Mouse (Mus musculus): Measurements from ENCODE around the gene Prr7. TPM values are rescaled to one million over a fixed set of nuclear protein-coding genes. Genes with fewer than 3 reads are reported as not detected.
A peak's percentile ranks its signal among the peaks of the same experiment; 100 is the strongest.

Gene Prr7
- polyA plus RNA-seq, 1 experiment from 2014 or later: 5.5 TPM

- WGBS: 14% methylated on average over 7 of the region's 7 CpGs
- H3K27ac ChIP-seq: peak overlapping the region; percentile 99
- ATAC-seq (replicated peaks): no peak
Observed at GRCm38 (mm10) chr13:55484520-55485088, 20.5 kb downstream of the Prr7 start.

GRCm38 (mm10) chr13:55486029-55486794, 22.1 kb downstream of the Prr7 start:
- Histone ChIP-seq H3K4me3 (peak overlapping the region; percentile 77), H3K36me3 (replicated peaks) (peaks cover 11% of the 10 kb centered on the region), H3K4me1 (peaks cover 51% of the 10 kb centered on the region), H3K27ac (peak overlapping the region; percentile 99), H3K9me3 (no peaks in the 10 kb centered on the region), H3K4me2 (peak overlapping the region; percentile 94), H3K27me3 (replicated peaks) (no peaks in the 10 kb centered on the region), H3K9ac (peak overlapping the region; percentile 100)
- ATAC-seq (replicated peaks): no peak
- 20% methylated on average over 14 of the region's 14 CpGs for WGBS

More at GRCm38 (mm10) chr13:55484520-55485088, 20.5 kb downstream of the Prr7 start:
- peak overlapping the region; percentile 77 for H3K4me3 ChIP-seq
- no peaks in the 10 kb centered on the region for H3K27me3 ChIP-seq (replicated peaks)
- peaks cover 25% of the 10 kb centered on the region for H3K36me3 ChIP-seq (replicated peaks)
- peak overlapping the region; percentile 100 for H3K9ac ChIP-seq
- peak overlapping the region; percentile 94 for H3K4me2 ChIP-seq
- no peaks in the 10 kb centered on the region for H3K9me3 ChIP-seq
- H3K4me1 ChIP-seq: peaks cover 51% of the 10 kb centered on the region

- Histone ChIP-seq H3K27ac (peak overlapping the region; percentile 99), H3K9me3 (no peaks in the 10 kb centered on the region), H3K4me2 (peak overlapping the region; percentile 94), H3K4me1 (peaks cover 51% of the 10 kb centered on the region), H3K27me3 (replicated peaks) (no peaks in the 10 kb centered on the region), H3K4me3 (peak overlapping the region; percentile 77), H3K9ac (peak overlapping the region; percentile 100), H3K36me3 (replicated peaks) (peaks cover 4% of the 10 kb centered on the region)
- ATAC-seq (replicated peaks): peak; percentile 33
- 0% methylated on average over 29 of the region's 29 CpGs for WGBS
Observed at GRCm38 (mm10) chr13:55486916-55487577, 23.0 kb downstream of the Prr7 start.

GRCm38 (mm10) chr13:55487578-55488498, 23.8 kb downstream of the Prr7 start, which contains the start of gene Dbn1:
Gene Dbn1 (minus strand): TSS chr13:55488111.
- Histone ChIP-seq H3K27ac (peak within 1 kb of the TSS; percentile 99), H3K4me1 (peaks cover 44% of the 10 kb centered on the region), H3K9ac (peak within 1 kb of the TSS; percentile 100), H3K4me2 (peak within 1 kb of the TSS; percentile 94), H3K4me3 (peak within 1 kb of the TSS; percentile 77), H3K36me3 (replicated peaks) (no peaks in the 10 kb centered on the region), H3K27me3 (replicated peaks) (no peaks in the 10 kb centered on the region), H3K9me3 (no peaks in the 10 kb centered on the region)
- peak; percentile 81 for ATAC-seq (replicated peaks)
- WGBS: under 1% methylated on average over 67 of the region's 83 CpGs

DNA sequence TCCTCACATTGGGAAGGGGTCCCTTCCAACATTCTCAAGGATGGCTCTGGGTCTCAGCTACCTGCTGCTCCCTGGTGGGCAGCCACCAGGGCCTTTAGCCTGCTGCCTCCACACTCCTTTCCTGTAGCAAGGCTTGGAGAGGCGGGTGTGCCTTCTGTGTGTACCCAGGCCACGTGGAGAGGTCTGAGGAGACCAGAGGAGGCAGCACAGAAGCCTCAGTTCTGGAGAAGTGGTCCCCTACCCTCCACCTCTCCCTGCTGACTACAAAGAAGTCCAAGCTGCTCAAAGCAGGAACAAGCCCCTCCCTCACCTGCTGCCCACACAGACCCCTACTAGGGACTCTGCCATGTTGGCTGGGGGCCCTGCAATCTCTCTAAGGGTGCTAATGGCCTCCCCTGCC, 30.2 kb downstream of the Prr7 start:
- no peak overlapping the region for H3K9ac ChIP-seq
- 0 out of 2 replicates have a peak overlapping the region, but pooled peaks have one; percentile 71 for H3K27ac ChIP-seq
- H3K4me1 ChIP-seq: peaks cover 30% of the 10 kb centered on the region
- no peaks in the 10 kb centered on the region for H3K9me3 ChIP-seq
- H3K36me3 ChIP-seq (replicated peaks): no peaks in the 10 kb centered on the region
- no peak overlapping the region for H3K4me3 ChIP-seq
- WGBS: 25% methylated on average over 2 of the region's 2 CpGs
- H3K4me2 ChIP-seq: no peak overlapping the region
- ATAC-seq (replicated peaks): no peak; the same call in 1 of the 2 replicates
- H3K27me3 ChIP-seq (replicated peaks): no peaks in the 10 kb centered on the region

- Histone ChIP-seq H3K4me1 (peaks cover 30% of the 10 kb centered on the region), H3K9me3 (no peaks in the 10 kb centered on the region), H3K9ac (peak overlapping the region; percentile 31; the same call in 1 of the 2 replicates), H3K4me3 (no peak overlapping the region), H3K27ac (peak overlapping the region; percentile 71; the same call in 1 of the 2 replicates), H3K36me3 (replicated peaks) (no peaks in the 10 kb centered on the region), H3K4me2 (peak overlapping the region; percentile 18; the same call in 1 of the 2 replicates), H3K27me3 (replicated peaks) (no peaks in the 10 kb centered on the region)
- WGBS: 15% methylated on average over 18 of the region's 18 CpGs
- peak; percentile 57; the same call in 1 of the 2 replicates for ATAC-seq (replicated peaks)
Observed at GRCm38 (mm10) chr13:55494883-55495621, 31.0 kb downstream of the Prr7 start.

GRCm38 (mm10) chr13:55495702-55496101, 31.6 kb downstream of the Prr7 start:
- Histone ChIP-seq H3K9ac (no peak overlapping the region), H3K27me3 (replicated peaks) (no peaks in the 10 kb centered on the region), H3K4me2 (peak overlapping the region; percentile 12; the same call in 1 of the 2 replicates), H3K9me3 (no peaks in the 10 kb centered on the region), H3K4me1 (peaks cover 30% of the 10 kb centered on the region), H3K36me3 (replicated peaks) (0 out of 2 replicates have a peak, but pooled peaks cover 4% of the 10 kb centered on the region), H3K27ac (peak overlapping the region; percentile 71), H3K4me3 (no peak overlapping the region)
- ATAC-seq (replicated peaks): no peak
- WGBS: 10% methylated on average over 4 of the region's 4 CpGs

GRCm38 (mm10) chr13:55496661-55497060, 32.6 kb downstream of the Prr7 start:
- peaks cover 30% of the 10 kb centered on the region for H3K4me1 ChIP-seq
- no peak overlapping the region for H3K4me2 ChIP-seq
- no peaks in the 10 kb centered on the region for H3K27me3 ChIP-seq (replicated peaks)
- WGBS: 84% methylated on average over 6 of the region's 6 CpGs
- H3K4me3 ChIP-seq: no peak overlapping the region
- 0 out of 2 replicates have a peak, but pooled peaks cover 5% of the 10 kb centered on the region for H3K36me3 ChIP-seq (replicated peaks)
- ATAC-seq (replicated peaks): no peak
- H3K27ac ChIP-seq: peak overlapping the region; percentile 71
- H3K9ac ChIP-seq: no peak overlapping the region
- H3K9me3 ChIP-seq: no peaks in the 10 kb centered on the region

DNA sequence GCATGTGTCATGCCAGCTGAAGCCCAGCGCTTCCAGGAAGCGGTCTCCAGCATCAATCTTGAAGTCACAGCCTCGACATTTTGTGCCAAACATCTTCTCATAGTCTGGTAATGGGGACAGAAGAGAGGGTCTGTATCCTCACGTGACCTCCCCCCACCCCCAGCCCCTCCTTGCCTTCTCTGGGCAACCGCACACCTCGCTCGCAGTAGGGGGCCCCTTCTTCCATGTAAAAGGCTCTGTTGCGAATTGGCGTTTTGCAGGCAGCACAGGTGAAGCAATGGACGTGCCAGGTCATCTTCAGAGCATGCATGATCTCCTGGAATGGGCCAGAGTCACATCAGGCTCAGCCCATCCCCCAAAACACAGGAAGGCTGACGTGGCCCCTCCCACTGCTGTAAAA, 34.8 kb downstream of the Prr7 start:
- no peak for ATAC-seq (replicated peaks)
- no peak overlapping the region for H3K4me2 ChIP-seq
- H3K9me3 ChIP-seq: no peaks in the 10 kb centered on the region
- H3K27me3 ChIP-seq (replicated peaks): no peaks in the 10 kb centered on the region
- WGBS: 47% methylated on average over 11 of the region's 11 CpGs
- H3K4me1 ChIP-seq: peaks cover 30% of the 10 kb centered on the region
- no peak overlapping the region for H3K9ac ChIP-seq
- H3K36me3 ChIP-seq (replicated peaks): 0 out of 2 replicates have a peak, but pooled peaks cover 7% of the 10 kb centered on the region
- no peak overlapping the region for H3K4me3 ChIP-seq
- H3K27ac ChIP-seq: no peak overlapping the region

DNA sequence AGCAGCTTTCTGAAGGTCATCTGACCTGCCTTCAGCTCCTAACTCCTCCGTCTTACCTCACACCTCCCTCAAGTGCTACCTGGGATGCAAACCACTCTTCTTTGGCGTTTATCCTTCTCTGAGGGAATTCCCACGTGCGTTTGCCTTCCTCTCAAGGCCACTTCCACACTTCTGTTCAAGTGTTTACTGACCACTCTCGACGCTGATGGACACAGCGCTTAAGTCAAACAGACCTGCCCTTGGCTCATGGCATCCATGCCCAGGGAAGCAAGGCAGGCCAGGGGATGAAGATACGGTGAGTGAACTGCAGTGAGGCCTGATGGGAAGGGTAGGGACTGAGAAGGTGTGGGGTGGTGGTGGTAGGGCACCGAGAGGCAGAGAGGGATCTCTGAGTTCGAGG, 36.5 kb downstream of the Prr7 start:
- ATAC-seq (replicated peaks): no peak
- H3K36me3 ChIP-seq (replicated peaks): peaks cover 21% of the 10 kb centered on the region; the same call in 1 of the 2 replicates
- peaks cover 15% of the 10 kb centered on the region for H3K4me1 ChIP-seq
- H3K27ac ChIP-seq: no peak overlapping the region
- H3K9ac ChIP-seq: no peak overlapping the region
- H3K4me3 ChIP-seq: no peak overlapping the region
- H3K27me3 ChIP-seq (replicated peaks): no peaks in the 10 kb centered on the region
- H3K4me2 ChIP-seq: no peak overlapping the region
- H3K9me3 ChIP-seq: no peaks in the 10 kb centered on the region
- 84% methylated on average over 10 of the region's 10 CpGs for whole genome bisulfite sequencing

- 0 out of 2 replicates have a peak, but pooled peaks cover 3% of the 10 kb centered on the region for H3K4me1 ChIP-seq
- H3K9me3 ChIP-seq: no peaks in the 10 kb centered on the region
- 87% methylated on average over 8 of the region's 8 CpGs for whole genome bisulfite sequencing
- no peak overlapping the region for H3K4me3 ChIP-seq
- no peak for ATAC-seq (replicated peaks)
- H3K4me2 ChIP-seq: no peak overlapping the region
- H3K9ac ChIP-seq: no peak overlapping the region
- H3K27me3 ChIP-seq (replicated peaks): no peaks in the 10 kb centered on the region
- H3K27ac ChIP-seq: no peak overlapping the region
- H3K36me3 ChIP-seq (replicated peaks): peaks cover 37% of the 10 kb centered on the region
Observed at GRCm38 (mm10) chr13:55502405-55502804, 38.3 kb downstream of the Prr7 start.

Measured in midbrain, embryonic 15.5 days (tissue).